Mouse (Mus musculus): ENCODE measurements around the gene Ankrd44.

- TF ChIP-seq TAL1 (conservative IDR thresholded peaks at IDR 0.05; ENCODE audit: low read depth, low read length) (no peak), CTCF (IDR thresholded peaks at IDR 0.05; ENCODE audit: low read depth, low read length) (no peak), GATA1 (IDR thresholded peaks at IDR 0.05; ENCODE audit: borderline replicate concordance, low read length) (no peak), POLR2AphosphoS5 (IDR thresholded peaks at IDR 0.05; ENCODE audit: insufficient replicate concordance, low read depth, low read length) (no peak), GATA2 (IDR thresholded peaks at IDR 0.05; ENCODE audit: borderline replicate concordance, low read depth, low read length) (no peak)
These were observed 324.5 kb downstream of the Ankrd44 start for GRCm38 (mm10) chr1:54601692-54602091.

Data from G1E (cell line).